ENCODE assay signal across 30 mouse cellular contexts in genomic region chr4:141455526-141455925, GRCm38 (mm10). TPM values are rescaled to one million over a fixed set of nuclear protein-coding genes. Genes with fewer than 3 reads are reported as not detected.
A peak's percentile ranks its signal among the peaks of the same experiment; 100 is the strongest.
DNase-seq lines count a peak whose midpoint lies in the region; ATAC-seq and TF ChIP-seq lines count a peak whose summit lies in the region.
"Had no signal": no experiment of that assay in that cellular context is flagged by ENCODE, and none has a peak within 500 bp of the region (broad histone marks: within the 10 kb centered on the region; RNA-seq: fewer than 3 reads in every experiment).

No protein-coding gene starts in this region.

- no peaks in the 10 kb centered on the region for H3K36me3 ChIP-seq in forebrain, embryonic 16.5 days (ENCODE audit: control insufficient read depth, insufficient read depth)
- peaks cover 78% of the 10 kb centered on the region for H3K36me3 ChIP-seq in forebrain, embryonic 10.5 days (replicated peaks)
- peaks cover 19% of the 10 kb centered on the region; the same call in 1 of the 2 replicates for H3K36me3 ChIP-seq in embryonic facial prominence, embryonic 14.5 days (ENCODE audit: control insufficient read depth, insufficient read depth, low read length)
- peaks cover 24% of the 10 kb centered on the region for H3K36me3 ChIP-seq in intestine, postnatal 0 days (ENCODE audit: control insufficient read depth, insufficient read depth)
- H3K36me3 ChIP-seq: intestine, embryonic 15.5 days had no signal

- peak; percentile 20; the same call in 1 of the 2 replicates for ATAC-seq in forebrain, embryonic 16.5 days
- ATAC-seq in embryonic facial prominence, embryonic 14.5 days (ENCODE audit: low read depth) = 0 out of 2 replicates have a peak, but pooled peaks have one; percentile 31
- ATAC-seq in intestine, postnatal 0 days = no peak
- ATAC-seq: intestine, embryonic 15.5 days; lung, postnatal 0 days had no signal

- intact Hi-C loops in left cerebral cortex, adult 2 months (cut with DNase I) = no loop called here
- intact Hi-C loops in left cerebral cortex, postnatal 36 days (cut with DNase I) = no loop called here

- TF ChIP-seq POLR2A in olfactory bulb, adult 2 months (IDR thresholded peaks at IDR 0.05; ENCODE audit: insufficient read depth, low read depth, low read length) = no peak

- no peaks in the 10 kb centered on the region for H3K27me3 ChIP-seq in forebrain, embryonic 16.5 days (replicated peaks; ENCODE audit: control insufficient read depth, insufficient read depth, low read length)
- H3K27me3 ChIP-seq in forebrain, embryonic 10.5 days (ENCODE audit: poor library complexity, severe bottlenecking) = no peaks in the 10 kb centered on the region
- no peaks in the 10 kb centered on the region for H3K27me3 ChIP-seq in embryonic facial prominence, embryonic 14.5 days (replicated peaks; ENCODE audit: control insufficient read depth, insufficient read depth, low read length)
- H3K27me3 ChIP-seq in intestine, postnatal 0 days (replicated peaks; ENCODE audit: control insufficient read depth, insufficient read depth, low read length) = no peaks in the 10 kb centered on the region
- H3K27me3 ChIP-seq: heart, embryonic 12.5 days; hindbrain, embryonic 13.5 days; intestine, embryonic 15.5 days had no signal

- H3K27ac ChIP-seq in forebrain, embryonic 16.5 days (ENCODE audit: low read length) = no peak overlapping the region
- no peak overlapping the region for H3K27ac ChIP-seq in forebrain, embryonic 10.5 days
- peak overlapping the region; percentile 59 for H3K27ac ChIP-seq in left cerebral cortex, adult 2 months
- no peak overlapping the region; the same call in 1 of the 2 replicates for H3K27ac ChIP-seq in embryonic facial prominence, embryonic 14.5 days (replicated peaks; ENCODE audit: low read depth, low read length)
- peak overlapping the region; percentile 74 for H3K27ac ChIP-seq in olfactory bulb, adult 2 months (ENCODE audit: insufficient read depth, low read depth, low read length)
- H3K27ac ChIP-seq in intestine, postnatal 0 days (ENCODE audit: low read depth, low read length) = no peak overlapping the region
- H3K27ac ChIP-seq: hindbrain, embryonic 13.5 days; intestine, embryonic 15.5 days had no signal

- 80% methylated on average over 4 of the region's 4 CpGs for WGBS in forebrain, embryonic 16.5 days
- 81% methylated on average over 4 of the region's 4 CpGs for whole genome bisulfite sequencing in forebrain, embryonic 10.5 days
- 63% methylated on average over 4 of the region's 4 CpGs for WGBS in embryonic facial prominence, embryonic 14.5 days
- WGBS in olfactory bulb, adult 2 months = 31% methylated on average over 4 of the region's 4 CpGs
- 88% methylated on average over 4 of the region's 4 CpGs for WGBS in intestine, postnatal 0 days

- no peaks in the 10 kb centered on the region for H3K9me3 ChIP-seq in forebrain, embryonic 16.5 days (ENCODE audit: control insufficient read depth, low read length)
- H3K9me3 ChIP-seq in forebrain, embryonic 10.5 days = no peaks in the 10 kb centered on the region
- H3K9me3 ChIP-seq in embryonic facial prominence, embryonic 14.5 days (ENCODE audit: control insufficient read depth, low read length) = no peaks in the 10 kb centered on the region
- H3K9me3 ChIP-seq in intestine, postnatal 0 days (ENCODE audit: control insufficient read depth) = no peaks in the 10 kb centered on the region
- H3K9me3 ChIP-seq: heart, embryonic 12.5 days; hindbrain, embryonic 13.5 days; intestine, embryonic 15.5 days had no signal

- no peak for TF ChIP-seq CTCF in left cerebral cortex, adult 2 months (IDR thresholded peaks at IDR 0.05)
- TF ChIP-seq CTCF in olfactory bulb, adult 2 months (IDR thresholded peaks at IDR 0.05; ENCODE audit: insufficient read depth, low read depth, low read length) = no peak
- TF ChIP-seq CTCF in intestine, postnatal 0 days (IDR thresholded peaks at IDR 0.05; ENCODE audit: low read depth) = no peak

- no peak overlapping the region for H3K4me3 ChIP-seq in forebrain, embryonic 16.5 days (replicated peaks; ENCODE audit: low read length)
- H3K4me3 ChIP-seq in forebrain, embryonic 10.5 days = no peak overlapping the region
- no peak overlapping the region for H3K4me3 ChIP-seq in left cerebral cortex, adult 2 months
- no peak overlapping the region for H3K4me3 ChIP-seq in embryonic facial prominence, embryonic 14.5 days (ENCODE audit: low read depth, low read length)
- H3K4me3 ChIP-seq in olfactory bulb, adult 2 months (ENCODE audit: insufficient read depth, low read depth, low read length) = no peak overlapping the region
- no peak overlapping the region for H3K4me3 ChIP-seq in intestine, postnatal 0 days (ENCODE audit: low read depth, low read length)
- H3K4me3 ChIP-seq: erythroblast, embryonic 14.5 days; heart, embryonic 12.5 days; hindbrain, embryonic 13.5 days; intestine, embryonic 15.5 days had no signal

- H3K4me2 ChIP-seq in forebrain, embryonic 16.5 days (ENCODE audit: low read length) = no peak overlapping the region
- H3K4me2 ChIP-seq in embryonic facial prominence, embryonic 14.5 days (ENCODE audit: low read depth, low read length) = no peak overlapping the region
- no peak overlapping the region for H3K4me2 ChIP-seq in intestine, postnatal 0 days (replicated peaks; ENCODE audit: low read depth)
- H3K4me2 ChIP-seq: heart, embryonic 12.5 days; hindbrain, embryonic 13.5 days; intestine, embryonic 15.5 days had no signal

- H3K9ac ChIP-seq in forebrain, embryonic 16.5 days (replicated peaks; ENCODE audit: low read depth, low read length) = no peak overlapping the region
- H3K9ac ChIP-seq in embryonic facial prominence, embryonic 14.5 days (ENCODE audit: low read depth, low read length) = no peak overlapping the region
- H3K9ac ChIP-seq in intestine, postnatal 0 days (ENCODE audit: low read depth, low read length) = no peak overlapping the region
- H3K9ac ChIP-seq: heart, embryonic 12.5 days; hindbrain, embryonic 13.5 days; intestine, embryonic 15.5 days had no signal

- H3K4me1 ChIP-seq in forebrain, embryonic 16.5 days (replicated peaks; ENCODE audit: control insufficient read depth, insufficient read depth, low read length) = peaks cover 13% of the 10 kb centered on the region
- peaks cover 26% of the 10 kb centered on the region for H3K4me1 ChIP-seq in forebrain, embryonic 10.5 days
- peaks cover 6% of the 10 kb centered on the region for H3K4me1 ChIP-seq in embryonic facial prominence, embryonic 14.5 days (ENCODE audit: control insufficient read depth, insufficient read depth, low read length)
- peaks cover 35% of the 10 kb centered on the region for H3K4me1 ChIP-seq in olfactory bulb, adult 2 months (ENCODE audit: control insufficient read depth, insufficient read depth, low read length)
- no peaks in the 10 kb centered on the region for H3K4me1 ChIP-seq in intestine, postnatal 0 days (replicated peaks; ENCODE audit: control insufficient read depth, insufficient read depth, low read length)

- DNase-seq in forebrain, embryonic 10.5 days (ENCODE audit: extremely low spot score, low spot score) = no peak
- peak in 1 of 2 experiments; percentile 20 for DNase-seq in left cerebral cortex, adult 2 months (ENCODE audit: extremely low spot score in 1 of 2, low spot score in 2 of 2)
- DNase-seq in left cerebral cortex, postnatal 36 days (ENCODE audit: low spot score in 2 of 2) = no peak
- no peak for DNase-seq in embryonic facial prominence, embryonic 14.5 days (ENCODE audit: low spot score)
- no peak for DNase-seq in spleen, adult 12 weeks (ENCODE audit: low spot score)
- DNase-seq: B cell, adult 2 months; cerebellum, adult 9-11 months; embryo, embryonic 11 days; liver; retina, postnatal 1 day; thymus, adult 18-20 months; thymus, postnatal 4 days had no signal

RNA-seq across cellular contexts. Expression of gene Zbtb17, which starts 11.1 kb away (rescaled TPM):
- 62.0 and 64.2 TPM in 2 replicates for polyA plus RNA-seq in forebrain, embryonic 16.5 days (2015; fragmentation: Nextera tagmentation; extraction: Ambion mirVana)
- polyA plus RNA-seq in forebrain, embryonic 10.5 days (2016; fragmentation: Nextera tagmentation; extraction: Ambion mirVana) = 58.9 and 61.1 TPM in 2 replicates
- 10 to 100 TPM; 45.3 to 46.4 TPM for total RNA-seq in left cerebral cortex, adult 2 months (2021)
- 10 to 100 TPM; 41.1 to 42.4 TPM for total RNA-seq in left cerebral cortex, postnatal 36 days (2021)
- polyA plus RNA-seq in embryonic facial prominence, embryonic 14.5 days (2014; fragmentation: Nextera tagmentation; extraction: Ambion mirVana) = 22.0 and 28.7 TPM in 2 replicates
- polyA plus RNA-seq in olfactory bulb, adult 2 months (2012; ENCODE audit: insufficient read depth, insufficient read length, low replicate concordance, missing spikeins) = not detected in 2 replicates
- polyA plus RNA-seq in intestine, postnatal 0 days (2015; fragmentation: Nextera tagmentation; extraction: Ambion mirVana) = 9.7 and 9.8 TPM in 2 replicates

RNA-seq across cellular contexts. Expression of gene Srarp, which starts 19.6 kb away (rescaled TPM):
- not detected in 2 replicates for polyA plus RNA-seq in forebrain, embryonic 16.5 days (2015; fragmentation: Nextera tagmentation; extraction: Ambion mirVana)
- polyA plus RNA-seq in forebrain, embryonic 10.5 days (2016; fragmentation: Nextera tagmentation; extraction: Ambion mirVana) = not detected in 2 replicates
- 1 to 10 TPM; 3.8 to 4.2 TPM for total RNA-seq in left cerebral cortex, adult 2 months (2021)
- total RNA-seq in left cerebral cortex, postnatal 36 days (2021) = 1 to 10 TPM; 4.2 to 5.2 TPM
- not detected in 2 replicates for polyA plus RNA-seq in embryonic facial prominence, embryonic 14.5 days (2014; fragmentation: Nextera tagmentation; extraction: Ambion mirVana)
- not detected in 2 replicates for polyA plus RNA-seq in olfactory bulb, adult 2 months (2012; ENCODE audit: insufficient read depth, insufficient read length, low replicate concordance, missing spikeins)
- not detected in 2 replicates for polyA plus RNA-seq in intestine, postnatal 0 days (2015; fragmentation: Nextera tagmentation; extraction: Ambion mirVana)
- total RNA-seq: adrenal gland, postnatal 36 days; granulocyte monocyte progenitor cell, adult 5-6 weeks; megakaryocyte progenitor cell, adult 5-6 weeks had no signal
- polyA plus RNA-seq: erythroblast, embryonic 14.5 days; heart, embryonic 12.5 days; hindbrain, embryonic 13.5 days; intestine, embryonic 15.5 days; kidney, embryonic 14.5 days; liver, embryonic 16.5 days; lung, postnatal 0 days had no signal

RNA-seq across cellular contexts. Expression of gene Hspb7, which starts 34.9 kb away (rescaled TPM):
- not detected in 2 replicates for polyA plus RNA-seq in forebrain, embryonic 16.5 days (2015; fragmentation: Nextera tagmentation; extraction: Ambion mirVana)
- not detected in 2 replicates for polyA plus RNA-seq in forebrain, embryonic 10.5 days (2016; fragmentation: Nextera tagmentation; extraction: Ambion mirVana)
- under 1 TPM; 0.40 to 0.57 TPM for total RNA-seq in left cerebral cortex, adult 2 months (2021)
- under 1 TPM; 0.18 to 0.47 TPM for total RNA-seq in left cerebral cortex, postnatal 36 days (2021)
- 3.4 and 8.8 TPM in 2 replicates for polyA plus RNA-seq in embryonic facial prominence, embryonic 14.5 days (2014; fragmentation: Nextera tagmentation; extraction: Ambion mirVana)
- polyA plus RNA-seq in olfactory bulb, adult 2 months (2012; ENCODE audit: insufficient read depth, insufficient read length, low replicate concordance, missing spikeins) = not detected in 2 replicates
- polyA plus RNA-seq in intestine, postnatal 0 days (2015; fragmentation: Nextera tagmentation; extraction: Ambion mirVana) = 4.7 and 8.0 TPM in 2 replicates
- total RNA-seq: granulocyte monocyte progenitor cell, adult 5-6 weeks; layer of hippocampus, postnatal 25 days; megakaryocyte progenitor cell, adult 5-6 weeks had no signal
- polyA plus RNA-seq: erythroblast, embryonic 14.5 days; kidney, embryonic 14.5 days had no signal

RNA-seq across cellular contexts. Expression of gene Clcnkb, which starts 39.7 kb away (rescaled TPM):
- polyA plus RNA-seq in forebrain, embryonic 16.5 days (2015; fragmentation: Nextera tagmentation; extraction: Ambion mirVana) = 0.10 TPM in 1 of 2 replicates, not detected in the other
- not detected in 2 replicates for polyA plus RNA-seq in forebrain, embryonic 10.5 days (2016; fragmentation: Nextera tagmentation; extraction: Ambion mirVana)
- not detected for total RNA-seq in left cerebral cortex, adult 2 months (2021)
- total RNA-seq in left cerebral cortex, postnatal 36 days (2021) = under 1 TPM in 1 of 2 experiments, not detected in 1; 0.84 TPM
- polyA plus RNA-seq in embryonic facial prominence, embryonic 14.5 days (2014; fragmentation: Nextera tagmentation; extraction: Ambion mirVana) = not detected in 2 replicates
- polyA plus RNA-seq in olfactory bulb, adult 2 months (2012; ENCODE audit: insufficient read depth, insufficient read length, low replicate concordance, missing spikeins) = not detected in 2 replicates
- not detected in 2 replicates for polyA plus RNA-seq in intestine, postnatal 0 days (2015; fragmentation: Nextera tagmentation; extraction: Ambion mirVana)
- total RNA-seq: adrenal gland, postnatal 36 days; granulocyte monocyte progenitor cell, adult 5-6 weeks; layer of hippocampus, postnatal 25 days; left cerebral cortex, postnatal 14 days; megakaryocyte progenitor cell, adult 5-6 weeks; midbrain, postnatal 0 days had no signal
- polyA plus RNA-seq: erythroblast, embryonic 14.5 days; hindbrain, embryonic 13.5 days; intestine, embryonic 15.5 days; large intestine, adult 2 months; liver, embryonic 16.5 days; lung, postnatal 0 days had no signal

RNA-seq across cellular contexts. Expression of gene Clcnka, which starts 57.0 kb away (rescaled TPM):
- not detected in 2 replicates for polyA plus RNA-seq in forebrain, embryonic 16.5 days (2015; fragmentation: Nextera tagmentation; extraction: Ambion mirVana)
- 0.05 and 0.06 TPM in 2 replicates for polyA plus RNA-seq in forebrain, embryonic 10.5 days (2016; fragmentation: Nextera tagmentation; extraction: Ambion mirVana)
- under 1 TPM in 1 of 2 experiments, not detected in 1; 0.36 TPM for total RNA-seq in left cerebral cortex, adult 2 months (2021)
- total RNA-seq in left cerebral cortex, postnatal 36 days (2021) = not detected
- polyA plus RNA-seq in embryonic facial prominence, embryonic 14.5 days (2014; fragmentation: Nextera tagmentation; extraction: Ambion mirVana) = 1.2 and 1.3 TPM in 2 replicates
- polyA plus RNA-seq in olfactory bulb, adult 2 months (2012; ENCODE audit: insufficient read depth, insufficient read length, low replicate concordance, missing spikeins) = not detected in 2 replicates
- polyA plus RNA-seq in intestine, postnatal 0 days (2015; fragmentation: Nextera tagmentation; extraction: Ambion mirVana) = 0.14 TPM in 1 of 2 replicates, not detected in the other
- total RNA-seq: adrenal gland, postnatal 36 days; granulocyte monocyte progenitor cell, adult 5-6 weeks; heart, postnatal 14 days; left cerebral cortex, postnatal 14 days; megakaryocyte progenitor cell, adult 5-6 weeks; midbrain, postnatal 0 days had no signal
- polyA plus RNA-seq: erythroblast, embryonic 14.5 days; large intestine, adult 2 months had no signal

Comparison
In these comparisons a context has a peak if more than half of its experiments do, and no peak if none do; other contexts are left out.
1. H3K27ac ChIP-seq: peak in left cerebral cortex, adult 2 months (single experiment) and olfactory bulb, adult 2 months (single experiment); none in forebrain, embryonic 16.5 days (single experiment), forebrain, embryonic 10.5 days (single experiment), embryonic facial prominence, embryonic 14.5 days (single experiment) and intestine, postnatal 0 days (single experiment).